Mouse (Mus musculus) hindbrain, postnatal 0 days (tissue): ENCODE measurements around the gene Plekha6. TPM values are rescaled to one million over a fixed set of nuclear protein-coding genes. Genes with fewer than 3 reads are reported as not detected.

ENCODE experiments used
- ATAC-seq: fragments of 200-750 bp; cut with Nextera tagmentation; 2 replicates; pipeline ENCODE4 v1.8.0; 2017; ENCODE audit warnings: mild to moderate bottlenecking, moderate TSS enrichment, moderate library complexity
- DNase-seq: peaks from one replicate; pipeline ENCODE4 v3.0.0-alpha.2; 2015; ENCODE audit warnings: low spot score
- H3K27ac ChIP-seq: fragments of 300-500 bp; sonication (generic); 2 replicates; pipeline ENCODE4 v1.5.1; 2014; ENCODE audit warnings: mild to moderate bottlenecking
- H3K27me3 ChIP-seq: fragments of 300-500 bp; sonication (generic); 2 replicates; pipeline ENCODE4 v1.6.1; 2014; ENCODE audit warnings: low read length, mixed read lengths; ENCODE audit not compliant: insufficient read depth
- H3K36me3 ChIP-seq: fragments of 300-500 bp; sonication (generic); 2 replicates; pipeline ENCODE4 v1.6.1; 2014; ENCODE audit warnings: low read length, mixed read lengths; ENCODE audit not compliant: insufficient read depth
- H3K4me1 ChIP-seq: fragments of 300-500 bp; sonication (generic); 2 replicates; pipeline ENCODE4 v1.6.1; 2014; ENCODE audit warnings: antibody characterized with exemption, low read length, mixed read lengths; ENCODE audit not compliant: insufficient read depth
- H3K4me2 ChIP-seq: fragments of 300-500 bp; sonication (generic); 2 replicates; pipeline ENCODE4 v1.6.1; 2014; ENCODE audit warnings: low read depth, mild to moderate bottlenecking, low read length, moderate library complexity, mixed read lengths
- H3K4me3 ChIP-seq: fragments of 300-500 bp; sonication (generic); 2 replicates; pipeline ENCODE4 v1.5.1; 2014; ENCODE audit warnings: low read length
- H3K9ac ChIP-seq: fragments of 300-500 bp; sonication (generic); replicated peaks from 2 replicates; pipeline ENCODE4 v1.6.1; 2014; ENCODE audit warnings: mild to moderate bottlenecking, low read length, moderate library complexity, mixed read lengths
- H3K9me3 ChIP-seq: fragments of 300-500 bp; sonication (generic); 2 replicates; pipeline ENCODE4 v1.6.1; 2016; ENCODE audit warnings: low read length, mixed read lengths
- CTCF ChIP-seq: IDR thresholded peaks from 2 replicates; pipeline ENCODE4 v1.5.1; 2016; ENCODE audit warnings: antibody characterized with exemption, control low read depth, low read depth
- WGBS: fragments of 180-500 bp; shearing (Covaris S2); extraction: QIAGEN DNeasy Blood & Tissue Kit; methylation state at CpG from one replicate; pipeline ENCODE4 v1.1.7; 2014; 5-methylcytosine and 5-hydroxymethylcytosine counted together
- polyA plus RNA-seq: library from polyadenylated mRNA; unstranded; fragments of >200 nt; fragmentation: Nextera tagmentation; extraction: Ambion mirVana; gene quantifications from 2 replicates; pipeline ENCODE4 v1.2.1, GENCODE M21; 2015
- total RNA-seq: library from RNA; depleted of rRNA; stranded (reverse); fragments of >200 nt; gene quantifications from 2 replicates; pipeline ENCODE4 v1.2.3, GENCODE M21; 2014

The Plekha6 gene
- total and polyA plus RNA-seq, 2 experiments from 2014 or later, result 9.7 to 41.0 TPM

- ATAC-seq, result no peak
- Histone ChIP-seq H3K9ac (peak overlapping the region; percentile 96), H3K4me2 (peak overlapping the region; percentile 96), H3K4me1 (peaks cover 18% of the 10 kb centered on the region), H3K36me3 (no peaks in the 10 kb centered on the region), H3K4me3 (peak overlapping the region; percentile 98), H3K27me3 (no peaks in the 10 kb centered on the region), H3K27ac (peak overlapping the region; percentile 95), H3K9me3 (no peaks in the 10 kb centered on the region)
- WGBS, result under 1% methylated on average over 35 of the region's 35 CpGs
- no peak for TF ChIP-seq CTCF
- no peak for DNase-seq
These were observed 32.5 kb upstream of the Plekha6 start for GRCm38 (mm10) chr1:133131561-133131905.

GRCm38 (mm10) chr1:133131936-133132335 is 32.1 kb upstream of the Plekha6 start:
- WGBS, result 0% methylated on average over 11 of the region's 11 CpGs
- peaks cover under 1% of the 10 kb centered on the region for H3K36me3 ChIP-seq

GRCm38 (mm10) chr1:133132388-133133326 is 31.4 kb upstream of the Plekha6 start:
- H3K27ac ChIP-seq, result peak overlapping the region; percentile 95; the same call in 1 of the 2 replicates
- WGBS, result 8% methylated on average over 26 of the region's 26 CpGs
- TF ChIP-seq CTCF, result no peak
- H3K4me2 ChIP-seq, result peak overlapping the region; percentile 96
- H3K9me3 ChIP-seq, result no peaks in the 10 kb centered on the region
- ATAC-seq, result no peak
- no peak for DNase-seq
- H3K4me1 ChIP-seq, result peaks cover 18% of the 10 kb centered on the region
- H3K4me3 ChIP-seq, result peak overlapping the region; percentile 98
- H3K9ac ChIP-seq, result peak overlapping the region; percentile 96
- peaks cover 6% of the 10 kb centered on the region for H3K36me3 ChIP-seq
- no peaks in the 10 kb centered on the region for H3K27me3 ChIP-seq

More at GRCm38 (mm10) chr1:133131936-133132335, 32.1 kb upstream of the Plekha6 start:
- no peaks in the 10 kb centered on the region for H3K27me3 ChIP-seq
- DNase-seq (peak; percentile 22), ATAC-seq (no peak)
- peaks cover 18% of the 10 kb centered on the region for H3K4me1 ChIP-seq
- no peak for TF ChIP-seq CTCF
- H3K9me3 ChIP-seq, result no peaks in the 10 kb centered on the region
- peak overlapping the region; percentile 96 for H3K4me2 ChIP-seq
- H3K9ac ChIP-seq, result peak overlapping the region; percentile 96
- peak overlapping the region; percentile 95 for H3K27ac ChIP-seq
- H3K4me3 ChIP-seq, result peak overlapping the region; percentile 98

GRCm38 (mm10) chr1:133133425-133133824 is 30.6 kb upstream of the Plekha6 start:
- no peaks in the 10 kb centered on the region for H3K9me3 ChIP-seq
- no peak for TF ChIP-seq CTCF
- WGBS, result 7% methylated on average over 2 of the region's 2 CpGs
- peaks cover 13% of the 10 kb centered on the region for H3K36me3 ChIP-seq
- H3K9ac ChIP-seq, result peak overlapping the region; percentile 96
- H3K27ac ChIP-seq, result no peak overlapping the region
- H3K27me3 ChIP-seq, result no peaks in the 10 kb centered on the region
- H3K4me3 ChIP-seq, result peak overlapping the region; percentile 98
- H3K4me2 ChIP-seq, result peak overlapping the region; percentile 96
- H3K4me1 ChIP-seq, result peaks cover 18% of the 10 kb centered on the region
- DNase-seq, result no peak
- no peak for ATAC-seq

GRCm38 (mm10) chr1:133134071-133134470 is 29.9 kb upstream of the Plekha6 start:
- Histone ChIP-seq H3K27ac (no peak overlapping the region), H3K27me3 (no peaks in the 10 kb centered on the region), H3K4me2 (peak overlapping the region; percentile 96), H3K4me3 (peak overlapping the region; percentile 98), H3K9me3 (no peaks in the 10 kb centered on the region), H3K36me3 (peaks cover 19% of the 10 kb centered on the region), H3K9ac (peak overlapping the region; percentile 96), H3K4me1 (peaks cover 18% of the 10 kb centered on the region)
- TF ChIP-seq CTCF, result no peak
- DNase-seq, result no peak
- 12% methylated on average over 4 of the region's 4 CpGs for WGBS
- ATAC-seq, result no peak

- Histone ChIP-seq H3K36me3 (peaks cover 23% of the 10 kb centered on the region), H3K4me2 (peak overlapping the region; percentile 96), H3K9me3 (no peaks in the 10 kb centered on the region), H3K4me1 (peaks cover 18% of the 10 kb centered on the region), H3K4me3 (peak overlapping the region; percentile 98), H3K27ac (no peak overlapping the region), H3K9ac (peak overlapping the region; percentile 25; the same call in 1 of the 2 replicates), H3K27me3 (no peaks in the 10 kb centered on the region)
- ATAC-seq, result no peak
- 23% methylated on average over 4 of the region's 4 CpGs for WGBS
- TF ChIP-seq CTCF, result no peak
- DNase-seq, result no peak
These were observed 29.1 kb upstream of the Plekha6 start for GRCm38 (mm10) chr1:133134881-133135280.

GRCm38 (mm10) chr1:133135808-133136207 is 28.2 kb upstream of the Plekha6 start:
- ATAC-seq (no peak), DNase-seq (no peak)
- Histone ChIP-seq H3K27ac (no peak overlapping the region), H3K27me3 (no peaks in the 10 kb centered on the region), H3K9ac (no peak overlapping the region), H3K4me2 (peak overlapping the region; percentile 96), H3K4me3 (peak overlapping the region; percentile 98; the same call in 1 of the 2 replicates), H3K4me1 (peaks cover 16% of the 10 kb centered on the region), H3K36me3 (peaks cover 30% of the 10 kb centered on the region), H3K9me3 (no peaks in the 10 kb centered on the region)
- no peak for TF ChIP-seq CTCF
- WGBS, result 43% methylated on average over 5 of the region's 5 CpGs
